Mouse (Mus musculus): ENCODE measurements around the gene Nudt9. TPM values are rescaled to one million over a fixed set of nuclear protein-coding genes. Genes with fewer than 3 reads are reported as not detected.
A peak's percentile ranks its signal among the peaks of the same experiment; 100 is the strongest.
"Not testable (repeated sequence)": the region's sequence is repeated elsewhere in the genome, so short reads cannot be mapped to it uniquely, and the experiment has no call there.

Nudt9 gene
- polyA plus RNA-seq, 1 experiment from 2014 or later: 57.0 TPM

GRCm38 (mm10) chr5:104021597-104022378 lies 24.3 kb upstream of the Nudt9 start, which contains the start of gene Hsd17b11:
TSS of gene Hsd17b11 (minus strand) at chr5:104021919.
- Histone ChIP-seq H3K27ac (peak within 1 kb of the TSS; percentile 73), H3K36me3 (0 out of 2 replicates have a peak, but pooled peaks cover 11% of the 10 kb centered on the region), H3K9ac (peak within 1 kb of the TSS; percentile 39), H3K9me3 (no peaks in the 10 kb centered on the region), H3K4me1 (peaks cover 13% of the 10 kb centered on the region; the same call in 1 of the 2 replicates), H3K4me2 (peak within 1 kb of the TSS; percentile 80), H3K4me3 (peak within 1 kb of the TSS; percentile 52), H3K27me3 (peaks cover 8% of the 10 kb centered on the region; the same call in 1 of the 2 replicates)
- under 1% methylated on average over 31 of the region's 31 CpGs for WGBS
- ATAC-seq (ENCODE audit: insufficient number of reproducible peaks, low FRiP score, low TSS enrichment, low read depth): peak; percentile 80; the same call in 1 of the 2 replicates

DNA sequence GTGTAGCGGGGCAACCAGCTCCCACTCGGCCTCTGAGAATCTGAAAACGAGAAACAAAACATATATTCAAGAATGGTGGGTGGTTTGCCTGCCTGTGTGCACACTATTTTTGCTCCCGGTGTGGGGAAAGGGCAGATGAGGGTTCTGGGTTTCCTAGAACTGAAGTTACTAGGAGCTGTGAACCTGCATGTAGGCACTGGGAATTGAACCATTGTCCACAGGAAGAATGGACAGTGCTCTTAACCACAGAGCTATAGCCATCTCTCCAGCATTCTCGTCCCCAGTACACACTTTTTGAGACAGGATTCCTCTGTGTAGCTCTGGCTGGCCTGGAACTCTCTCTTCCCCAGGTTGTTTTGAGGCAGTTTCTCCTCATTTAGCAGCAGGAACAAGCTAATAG lies 23.5 kb upstream of the Nudt9 start:
- Histone ChIP-seq H3K9me3 (no peaks in the 10 kb centered on the region), H3K27ac (no peak overlapping the region), H3K27me3 (peaks cover 8% of the 10 kb centered on the region; the same call in 1 of the 2 replicates), H3K36me3 (0 out of 2 replicates have a peak, but pooled peaks cover 4% of the 10 kb centered on the region), H3K4me3 (peak overlapping the region; percentile 52), H3K9ac (no peak overlapping the region), H3K4me2 (peak overlapping the region; percentile 80), H3K4me1 (peaks cover 13% of the 10 kb centered on the region; the same call in 1 of the 2 replicates)
- 31% methylated on average over 5 of the region's 5 CpGs for WGBS
- no peak for ATAC-seq (ENCODE audit: insufficient number of reproducible peaks, low FRiP score, low TSS enrichment, low read depth)

- Histone ChIP-seq H3K4me3 (no peak overlapping the region), H3K9ac (no peak overlapping the region), H3K4me2 (no peak overlapping the region), H3K27ac (no peak overlapping the region), H3K9me3 (no peaks in the 10 kb centered on the region), H3K27me3 (peaks cover 8% of the 10 kb centered on the region; the same call in 1 of the 2 replicates), H3K36me3 (no peaks in the 10 kb centered on the region), H3K4me1 (peaks cover 13% of the 10 kb centered on the region; the same call in 1 of the 2 replicates)
- 76% methylated on average over 8 of the region's 8 CpGs for WGBS
- ATAC-seq (ENCODE audit: insufficient number of reproducible peaks, low FRiP score, low TSS enrichment, low read depth): no peak
Observed at GRCm38 (mm10) chr5:104023289-104024020, 22.7 kb upstream of the Nudt9 start.

DNA sequence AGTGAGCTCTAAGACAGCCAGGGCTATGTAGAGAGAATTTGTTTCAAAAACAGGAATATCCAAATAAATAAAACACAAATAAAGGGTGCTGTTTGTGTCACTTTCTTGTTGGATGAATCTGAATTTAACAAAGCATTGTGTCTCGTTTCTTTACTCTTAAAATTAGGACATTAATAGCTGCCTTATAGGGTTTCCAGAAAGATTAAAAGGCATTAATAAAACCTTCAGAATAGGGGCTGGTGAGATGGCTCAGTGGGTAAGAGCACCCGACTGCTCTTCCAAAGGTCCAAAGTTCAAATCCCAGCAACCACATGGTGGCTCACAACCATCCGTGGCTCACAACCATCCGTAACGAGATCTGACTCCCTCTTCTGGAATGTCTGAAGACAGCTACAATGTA lies 21.9 kb upstream of the Nudt9 start:
- not testable (repeated sequence) for H3K9ac ChIP-seq; H3K27ac ChIP-seq; H3K9me3 ChIP-seq; ATAC-seq (ENCODE audit: insufficient number of reproducible peaks, low FRiP score, low TSS enrichment, low read depth); H3K36me3 ChIP-seq; H3K27me3 ChIP-seq; H3K4me3 ChIP-seq; H3K4me2 ChIP-seq
- peaks cover 13% of the 10 kb centered on the region; the same call in 1 of the 2 replicates for H3K4me1 ChIP-seq
- 80% methylated on average over 5 of the region's 5 CpGs for WGBS

- 59% methylated on average over 11 of the region's 11 CpGs for WGBS
- H3K9ac ChIP-seq: no peak overlapping the region
- no peak for ATAC-seq (ENCODE audit: insufficient number of reproducible peaks, low FRiP score, low TSS enrichment, low read depth)
Observed at GRCm38 (mm10) chr5:104024762-104025161, 21.3 kb upstream of the Nudt9 start.

GRCm38 (mm10) chr5:104025245-104025854 lies 20.8 kb upstream of the Nudt9 start:
- ATAC-seq (ENCODE audit: insufficient number of reproducible peaks, low FRiP score, low TSS enrichment, low read depth): no peak
- 42% methylated on average over 17 of the region's 17 CpGs for WGBS
- H3K9ac ChIP-seq: no peak overlapping the region

More at GRCm38 (mm10) chr5:104024762-104025161, 21.3 kb upstream of the Nudt9 start:
- no peak overlapping the region for H3K27ac ChIP-seq
- H3K9me3 ChIP-seq: no peaks in the 10 kb centered on the region
- H3K4me1 ChIP-seq: peaks cover 13% of the 10 kb centered on the region; the same call in 1 of the 2 replicates
- peaks cover 8% of the 10 kb centered on the region; the same call in 1 of the 2 replicates for H3K27me3 ChIP-seq
- no peaks in the 10 kb centered on the region for H3K36me3 ChIP-seq
- no peak overlapping the region for H3K4me2 ChIP-seq
- H3K4me3 ChIP-seq: no peak overlapping the region

GRCm38 (mm10) chr5:104032434-104033097 lies 13.5 kb upstream of the Nudt9 start:
- ATAC-seq (ENCODE audit: insufficient number of reproducible peaks, low FRiP score, low TSS enrichment, low read depth): no peak
- no peak overlapping the region for H3K9ac ChIP-seq
- H3K36me3 ChIP-seq: no peaks in the 10 kb centered on the region
- H3K4me2 ChIP-seq: no peak overlapping the region
- no peaks in the 10 kb centered on the region for H3K4me1 ChIP-seq
- H3K27ac ChIP-seq: no peak overlapping the region
- 82% methylated on average over 2 of the region's 2 CpGs for WGBS
- no peaks in the 10 kb centered on the region for H3K27me3 ChIP-seq
- no peak overlapping the region for H3K4me3 ChIP-seq
- no peaks in the 10 kb centered on the region for H3K9me3 ChIP-seq

More at GRCm38 (mm10) chr5:104025245-104025854, 20.8 kb upstream of the Nudt9 start:
- Histone ChIP-seq H3K27me3 (peaks cover 8% of the 10 kb centered on the region; the same call in 1 of the 2 replicates), H3K27ac (no peak overlapping the region), H3K9me3 (no peaks in the 10 kb centered on the region), H3K36me3 (no peaks in the 10 kb centered on the region), H3K4me2 (no peak overlapping the region), H3K4me1 (peaks cover 13% of the 10 kb centered on the region; the same call in 1 of the 2 replicates), H3K4me3 (no peak overlapping the region)

DNA sequence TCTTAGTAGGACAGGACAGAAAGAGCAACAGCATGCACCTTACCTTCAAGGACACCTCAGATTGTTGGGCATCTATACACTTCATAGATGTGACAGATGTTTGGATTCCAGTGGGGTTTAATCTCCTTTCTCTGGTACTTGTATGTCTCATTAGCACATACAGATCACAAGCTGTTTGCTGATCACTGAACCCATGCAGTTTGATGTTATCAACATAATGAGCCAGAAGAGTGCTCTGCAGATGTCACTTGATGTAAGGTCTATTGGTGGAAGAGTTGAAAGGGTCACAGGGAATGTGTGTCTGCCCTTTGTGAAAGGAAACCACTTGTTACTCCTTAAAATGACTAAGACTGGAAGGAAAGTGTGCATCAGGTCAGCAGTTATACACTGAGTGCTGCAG lies 11.0 kb upstream of the Nudt9 start:
- no peak overlapping the region for H3K27ac ChIP-seq
- H3K9ac ChIP-seq: no peak overlapping the region
- no peaks in the 10 kb centered on the region for H3K27me3 ChIP-seq
- no peak overlapping the region for H3K4me2 ChIP-seq
- no peak for ATAC-seq (ENCODE audit: insufficient number of reproducible peaks, low FRiP score, low TSS enrichment, low read depth)
- H3K4me1 ChIP-seq: no peaks in the 10 kb centered on the region
- no peaks in the 10 kb centered on the region for H3K9me3 ChIP-seq
- no peaks in the 10 kb centered on the region for H3K36me3 ChIP-seq
- H3K4me3 ChIP-seq: no peak overlapping the region

DNA sequence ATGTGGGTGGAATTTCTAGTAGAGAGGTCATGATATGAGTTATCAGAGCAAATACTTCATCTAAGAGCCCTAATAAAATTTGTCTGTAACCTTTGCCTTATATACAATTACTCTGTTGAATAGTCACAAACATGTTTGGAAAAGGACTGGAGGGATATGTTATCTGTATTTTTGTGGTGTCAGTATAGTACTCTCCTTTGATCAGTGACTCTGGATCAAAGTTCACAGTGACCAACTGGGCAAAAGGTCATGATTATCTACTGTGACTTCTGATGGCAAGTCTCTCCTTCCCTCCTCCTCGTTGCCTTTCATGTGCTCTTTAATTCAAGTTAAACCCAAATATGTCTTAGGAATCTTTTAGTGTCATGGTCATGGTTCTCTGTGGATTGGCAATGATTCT lies 10.3 kb upstream of the Nudt9 start:
- Histone ChIP-seq H3K36me3 (no peaks in the 10 kb centered on the region), H3K27me3 (no peaks in the 10 kb centered on the region), H3K4me1 (no peaks in the 10 kb centered on the region), H3K27ac (no peak overlapping the region), H3K4me2 (no peak overlapping the region), H3K4me3 (no peak overlapping the region), H3K9ac (no peak overlapping the region), H3K9me3 (no peaks in the 10 kb centered on the region)
- 58% methylated on average over 1 of the region's 1 CpGs for WGBS
- no peak for ATAC-seq (ENCODE audit: insufficient number of reproducible peaks, low FRiP score, low TSS enrichment, low read depth)

DNA sequence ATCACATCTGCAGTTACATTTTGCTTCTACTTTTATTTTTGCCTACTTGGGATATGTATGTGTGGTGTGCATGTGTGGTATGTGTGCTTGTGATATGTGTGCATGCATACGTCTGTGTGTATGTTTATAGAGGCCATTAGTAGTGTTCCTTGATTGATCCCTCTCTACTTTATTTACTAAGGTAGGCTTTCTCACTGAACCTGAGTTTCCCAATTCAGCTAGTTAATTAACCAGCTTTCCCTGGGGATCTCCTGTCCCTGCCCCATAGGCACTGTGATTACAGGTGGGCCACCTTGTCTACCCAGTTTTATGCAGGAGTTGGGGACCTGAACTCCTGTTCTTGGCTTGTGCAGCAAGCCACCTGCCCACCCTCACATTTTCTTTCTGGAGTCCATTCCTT lies 9.4 kb upstream of the Nudt9 start:
- Histone ChIP-seq H3K27ac (no peak overlapping the region), H3K4me3 (no peak overlapping the region), H3K9me3 (no peaks in the 10 kb centered on the region), H3K36me3 (no peaks in the 10 kb centered on the region), H3K4me1 (no peaks in the 10 kb centered on the region), H3K27me3 (no peaks in the 10 kb centered on the region), H3K4me2 (no peak overlapping the region), H3K9ac (no peak overlapping the region)
- no peak for ATAC-seq (ENCODE audit: insufficient number of reproducible peaks, low FRiP score, low TSS enrichment, low read depth)
- 74% methylated on average over 1 of the region's 1 CpGs for WGBS

Data from limb, embryonic 15.5 days (tissue).